Mouse (Mus musculus): ENCODE results near the gene F11r.

GRCm38 (mm10) chr1:171466565-171466964, 29.2 kb downstream of the F11r start:
- TF ChIP-seq CTCF (IDR thresholded peaks at IDR 0.05; ENCODE audit: extremely low read depth, insufficient read depth, low read length) = no peak
- no peak for TF ChIP-seq POLR2A (IDR thresholded peaks at IDR 0.05; ENCODE audit: extremely low read depth, insufficient read depth, low read length)

All from cortical plate, adult 2 months (tissue).